Comparison of ENCODE assay signal across 8 mouse cellular contexts in genomic region chr11:59209580-59209979, GRCm38 (mm10). TPM values are rescaled to one million over a fixed set of nuclear protein-coding genes. Genes with fewer than 3 reads are reported as not detected.
DNase-seq lines count a peak whose midpoint lies in the region; ATAC-seq and TF ChIP-seq lines count a peak whose summit lies in the region.

No protein-coding gene starts in this region.

- H3K9ac ChIP-seq in kidney, postnatal 0 days (ENCODE audit: low read depth, low read length): no peak overlapping the region
- peak overlapping the region; percentile 90; the same call in 1 of the 2 replicates for H3K9ac ChIP-seq in embryonic facial prominence, embryonic 13.5 days
- no peak overlapping the region for H3K9ac ChIP-seq in intestine, embryonic 14.5 days (ENCODE audit: low read length)
- H3K9ac ChIP-seq in midbrain, postnatal 0 days (replicated peaks; ENCODE audit: low read length, poor library complexity, severe bottlenecking): no peak overlapping the region

- no peak for ATAC-seq in kidney, postnatal 0 days (replicated peaks; ENCODE audit: low FRiP score, low read depth)
- no peak for ATAC-seq in embryonic facial prominence, embryonic 13.5 days (ENCODE audit: insufficient number of reproducible peaks, insufficient read depth, low FRiP score, low TSS enrichment, low read depth)
- ATAC-seq in intestine, embryonic 14.5 days (replicated peaks; ENCODE audit: low FRiP score, low TSS enrichment, low read depth): no peak
- ATAC-seq in midbrain, postnatal 0 days (ENCODE audit: low FRiP score): no peak

- 63% methylated on average over 5 of the region's 5 CpGs for WGBS in kidney, postnatal 0 days
- 70% methylated on average over 5 of the region's 5 CpGs for WGBS in embryonic facial prominence, embryonic 13.5 days
- 71% methylated on average over 5 of the region's 5 CpGs for WGBS in intestine, embryonic 14.5 days
- WGBS in midbrain, postnatal 0 days: 68% methylated on average over 5 of the region's 5 CpGs

- H3K27ac ChIP-seq in kidney, postnatal 0 days: peak overlapping the region; percentile 95; the same call in 1 of the 2 replicates
- H3K27ac ChIP-seq in embryonic facial prominence, embryonic 13.5 days: no peak overlapping the region
- 0 out of 2 replicates have a peak overlapping the region, but pooled peaks have one; percentile 19 for H3K27ac ChIP-seq in intestine, embryonic 14.5 days (ENCODE audit: low read depth)
- H3K27ac ChIP-seq in midbrain, postnatal 0 days (ENCODE audit: low read depth, low read length): no peak overlapping the region

- H3K9me3 ChIP-seq in kidney, postnatal 0 days (replicated peaks; ENCODE audit: low read length): no peaks in the 10 kb centered on the region
- no peaks in the 10 kb centered on the region for H3K9me3 ChIP-seq in embryonic facial prominence, embryonic 13.5 days
- H3K9me3 ChIP-seq in intestine, embryonic 14.5 days (ENCODE audit: control insufficient read depth, low read length): no peaks in the 10 kb centered on the region
- H3K9me3 ChIP-seq in midbrain, postnatal 0 days (ENCODE audit: low read length): no peaks in the 10 kb centered on the region

- no peak for TF ChIP-seq CTCF in kidney, postnatal 0 days (IDR thresholded peaks at IDR 0.05; ENCODE audit: low read depth)
- TF ChIP-seq CTCF in midbrain, postnatal 0 days (IDR thresholded peaks at IDR 0.05): no peak

- no peak for DNase-seq in kidney, postnatal 0 days (ENCODE audit: low spot score)
- DNase-seq in kidney, adult 8-10 months: no peak
- no peak for DNase-seq in intestine, embryonic 14.5 days (ENCODE audit: low spot score)
- DNase-seq in midbrain, postnatal 0 days (ENCODE audit: low spot score): no peak
- no peak for DNase-seq in cerebellum, adult 11 months
- DNase-seq in frontal cortex, adult 2 months (ENCODE audit: extremely low spot score in 1 of 2, low spot score in 1 of 2): no peak
- no peak for DNase-seq in layer of hippocampus, postnatal 10 days (ENCODE audit: low spot score in 2 of 2)

- no peaks in the 10 kb centered on the region for H3K4me1 ChIP-seq in kidney, postnatal 0 days (replicated peaks; ENCODE audit: insufficient read depth, low read length)
- H3K4me1 ChIP-seq in embryonic facial prominence, embryonic 13.5 days: peaks cover 18% of the 10 kb centered on the region
- H3K4me1 ChIP-seq in intestine, embryonic 14.5 days (replicated peaks; ENCODE audit: control insufficient read depth, insufficient read depth, low read length): peaks cover 10% of the 10 kb centered on the region; the same call in 1 of the 2 replicates
- no peaks in the 10 kb centered on the region for H3K4me1 ChIP-seq in midbrain, postnatal 0 days (ENCODE audit: insufficient read depth, low read length)

- peaks cover 21% of the 10 kb centered on the region for H3K36me3 ChIP-seq in kidney, postnatal 0 days (ENCODE audit: insufficient read depth, low read length)
- H3K36me3 ChIP-seq in embryonic facial prominence, embryonic 13.5 days: peaks cover 66% of the 10 kb centered on the region
- peaks cover 64% of the 10 kb centered on the region for H3K36me3 ChIP-seq in intestine, embryonic 14.5 days (ENCODE audit: control insufficient read depth, insufficient read depth, low read length)
- peaks cover 30% of the 10 kb centered on the region for H3K36me3 ChIP-seq in midbrain, postnatal 0 days (ENCODE audit: insufficient read depth, low read length)

- H3K4me2 ChIP-seq in kidney, postnatal 0 days (ENCODE audit: low read length): peak overlapping the region; percentile 71; the same call in 1 of the 2 replicates
- peak overlapping the region; percentile 78 for H3K4me2 ChIP-seq in embryonic facial prominence, embryonic 13.5 days
- H3K4me2 ChIP-seq in intestine, embryonic 14.5 days (ENCODE audit: low read length): peak overlapping the region; percentile 58; the same call in 1 of the 2 replicates
- peak overlapping the region; percentile 88 for H3K4me2 ChIP-seq in midbrain, postnatal 0 days (ENCODE audit: low read depth, low read length, poor library complexity, severe bottlenecking)

- no peaks in the 10 kb centered on the region for H3K27me3 ChIP-seq in kidney, postnatal 0 days (ENCODE audit: insufficient read depth, low read length)
- no peaks in the 10 kb centered on the region for H3K27me3 ChIP-seq in embryonic facial prominence, embryonic 13.5 days
- no peaks in the 10 kb centered on the region for H3K27me3 ChIP-seq in intestine, embryonic 14.5 days (replicated peaks; ENCODE audit: control insufficient read depth, insufficient read depth, low read length)
- no peaks in the 10 kb centered on the region for H3K27me3 ChIP-seq in midbrain, postnatal 0 days (ENCODE audit: insufficient read depth, low read length)

- no peak overlapping the region; the same call in 1 of the 2 replicates for H3K4me3 ChIP-seq in kidney, postnatal 0 days (replicated peaks; ENCODE audit: low read depth, low read length)
- peak overlapping the region; percentile 92 for H3K4me3 ChIP-seq in embryonic facial prominence, embryonic 13.5 days
- H3K4me3 ChIP-seq in intestine, embryonic 14.5 days (ENCODE audit: low read depth, low read length): peak overlapping the region; percentile 86; the same call in 1 of the 2 replicates
- H3K4me3 ChIP-seq in midbrain, postnatal 0 days (ENCODE audit: low read depth, low read length): peak overlapping the region; percentile 92; the same call in 1 of the 2 replicates

RNA-seq across cellular contexts. Expression of gene 2310033P09Rik, which starts 1.5 kb away (rescaled TPM):
- 33.9 and 35.0 TPM in 2 replicates for polyA plus RNA-seq in kidney, postnatal 0 days (2015; fragmentation: Nextera tagmentation; extraction: Ambion mirVana)
- 36.8 and 45.5 TPM in 2 replicates for polyA plus RNA-seq in embryonic facial prominence, embryonic 13.5 days (2015; fragmentation: Nextera tagmentation; extraction: Ambion mirVana)
- polyA plus RNA-seq in intestine, embryonic 14.5 days (2014; fragmentation: Nextera tagmentation; extraction: Ambion mirVana): 29.9 and 33.5 TPM in 2 replicates
- total RNA-seq in midbrain, postnatal 0 days (2014; rRNA removed): 7.0 and 7.3 TPM in 2 replicates
- polyA plus RNA-seq in midbrain, postnatal 0 days (2015; fragmentation: Nextera tagmentation; extraction: Ambion mirVana): 25.5 and 28.3 TPM in 2 replicates
- 33.2 and 35.6 TPM in 2 replicates for polyA plus RNA-seq in frontal cortex, adult 2 months (2012; rRNA removed)
- 10 to 100 TPM; 24.7 to 25.5 TPM for total RNA-seq in layer of hippocampus, postnatal 10 days (2021)

RNA-seq across cellular contexts. Expression of gene Mrpl55, which starts 7.3 kb away (rescaled TPM):
- polyA plus RNA-seq in kidney, postnatal 0 days (2015; fragmentation: Nextera tagmentation; extraction: Ambion mirVana): 112 and 121 TPM in 2 replicates
- 90.7 and 97.1 TPM in 2 replicates for polyA plus RNA-seq in embryonic facial prominence, embryonic 13.5 days (2015; fragmentation: Nextera tagmentation; extraction: Ambion mirVana)
- polyA plus RNA-seq in intestine, embryonic 14.5 days (2014; fragmentation: Nextera tagmentation; extraction: Ambion mirVana): 107 and 117 TPM in 2 replicates
- total RNA-seq in midbrain, postnatal 0 days (2014; rRNA removed): 65.0 and 80.6 TPM in 2 replicates
- 104 and 112 TPM in 2 replicates for polyA plus RNA-seq in midbrain, postnatal 0 days (2015; fragmentation: Nextera tagmentation; extraction: Ambion mirVana)
- polyA plus RNA-seq in frontal cortex, adult 2 months (2012; rRNA removed): 48.7 and 58.2 TPM in 2 replicates
- total RNA-seq in layer of hippocampus, postnatal 10 days (2021): 10 to 100 TPM; 39.6 to 40.9 TPM

RNA-seq across cellular contexts. Expression of gene Guk1, which starts 17.6 kb away (rescaled TPM):
- 127 and 135 TPM in 2 replicates for polyA plus RNA-seq in kidney, postnatal 0 days (2015; fragmentation: Nextera tagmentation; extraction: Ambion mirVana)
- polyA plus RNA-seq in embryonic facial prominence, embryonic 13.5 days (2015; fragmentation: Nextera tagmentation; extraction: Ambion mirVana): 124 and 142 TPM in 2 replicates
- polyA plus RNA-seq in intestine, embryonic 14.5 days (2014; fragmentation: Nextera tagmentation; extraction: Ambion mirVana): 142 and 143 TPM in 2 replicates
- 125 and 141 TPM in 2 replicates for total RNA-seq in midbrain, postnatal 0 days (2014; rRNA removed)
- 289 and 314 TPM in 2 replicates for polyA plus RNA-seq in midbrain, postnatal 0 days (2015; fragmentation: Nextera tagmentation; extraction: Ambion mirVana)
- polyA plus RNA-seq in frontal cortex, adult 2 months (2012; rRNA removed): 232 and 250 TPM in 2 replicates
- total RNA-seq in layer of hippocampus, postnatal 10 days (2021): 100 to 1,000 TPM; 123 to 125 TPM

RNA-seq across cellular contexts. Expression of gene Arf1, which starts 18.5 kb away (rescaled TPM):
- polyA plus RNA-seq in kidney, postnatal 0 days (2015; fragmentation: Nextera tagmentation; extraction: Ambion mirVana): 670 and 713 TPM in 2 replicates
- polyA plus RNA-seq in embryonic facial prominence, embryonic 13.5 days (2015; fragmentation: Nextera tagmentation; extraction: Ambion mirVana): 693 and 702 TPM in 2 replicates
- polyA plus RNA-seq in intestine, embryonic 14.5 days (2014; fragmentation: Nextera tagmentation; extraction: Ambion mirVana): 618 and 641 TPM in 2 replicates
- total RNA-seq in midbrain, postnatal 0 days (2014; rRNA removed): 372 and 409 TPM in 2 replicates
- 626 and 656 TPM in 2 replicates for polyA plus RNA-seq in midbrain, postnatal 0 days (2015; fragmentation: Nextera tagmentation; extraction: Ambion mirVana)
- polyA plus RNA-seq in frontal cortex, adult 2 months (2012; rRNA removed): 593 and 603 TPM in 2 replicates
- 100 to 1,000 TPM; 445 to 470 TPM for total RNA-seq in layer of hippocampus, postnatal 10 days (2021)

RNA-seq across cellular contexts. Expression of gene Gjc2, which starts 26.6 kb away (rescaled TPM):
- 1.2 TPM in 2 replicates for polyA plus RNA-seq in kidney, postnatal 0 days (2015; fragmentation: Nextera tagmentation; extraction: Ambion mirVana)
- polyA plus RNA-seq in embryonic facial prominence, embryonic 13.5 days (2015; fragmentation: Nextera tagmentation; extraction: Ambion mirVana): 0.21 and 0.28 TPM in 2 replicates
- polyA plus RNA-seq in intestine, embryonic 14.5 days (2014; fragmentation: Nextera tagmentation; extraction: Ambion mirVana): 0.42 and 0.55 TPM in 2 replicates
- total RNA-seq in midbrain, postnatal 0 days (2014; rRNA removed): 0.38 and 0.99 TPM in 2 replicates
- polyA plus RNA-seq in midbrain, postnatal 0 days (2015; fragmentation: Nextera tagmentation; extraction: Ambion mirVana): 0.27 and 0.44 TPM in 2 replicates
- polyA plus RNA-seq in frontal cortex, adult 2 months (2012; rRNA removed): 13.8 and 16.7 TPM in 2 replicates
- 1 to 10 TPM; 1.8 to 2.8 TPM for total RNA-seq in layer of hippocampus, postnatal 10 days (2021)

Comparison
In these comparisons a context has a peak if more than half of its experiments do, and no peak if none do; other contexts are left out.
1. H3K27ac ChIP-seq: peak in kidney, postnatal 0 days (single experiment) and intestine, embryonic 14.5 days (single experiment); none in embryonic facial prominence, embryonic 13.5 days (single experiment) and midbrain, postnatal 0 days (single experiment).
2. Peak in every context shown above with its lines, with median percentiles within 50 percentile points of each other: H3K4me2 ChIP-seq.